Mouse (Mus musculus): Measurements from ENCODE around the gene Srp68.

Srp68 gene

GRCm38 (mm10) chr11:116274045-116274666, at the start of gene Srp68:
Srp68 (minus strand) TSS chr11:116274217.
- peak; percentile 90 for DNase-seq (ENCODE audit: low spot score)

- DNase-seq (ENCODE audit: low spot score), result peak; percentile 82
Measured at GRCm38 (mm10) chr11:116318719-116319659, 45.0 kb upstream of the Srp68 start.

- DNase-seq (ENCODE audit: low spot score), result no peak
Measured at GRCm38 (mm10) chr11:116312359-116312758, 38.3 kb upstream of the Srp68 start.

- DNase-seq (ENCODE audit: low spot score), result no peak
Measured at GRCm38 (mm10) chr11:116311169-116311568, 37.2 kb upstream of the Srp68 start.

- DNase-seq (ENCODE audit: low spot score), result no peak
Measured at GRCm38 (mm10) chr11:116309601-116310000, 35.6 kb upstream of the Srp68 start.

- no peak for DNase-seq (ENCODE audit: low spot score)
Measured at GRCm38 (mm10) chr11:116307762-116308531, 33.9 kb upstream of the Srp68 start.

- DNase-seq (ENCODE audit: low spot score), result no peak
Measured at GRCm38 (mm10) chr11:116307019-116307725, 33.2 kb upstream of the Srp68 start, which contains the start of gene Exoc7. Exoc7 (minus strand) TSS chr11:116307233.

- peak; percentile 92 for DNase-seq (ENCODE audit: low spot score)
Measured at GRCm38 (mm10) chr11:116306126-116306982, 32.3 kb upstream of the Srp68 start.

GRCm38 (mm10) chr11:116305423-116305822, 31.4 kb upstream of the Srp68 start:
- DNase-seq (ENCODE audit: low spot score), result no peak

GRCm38 (mm10) chr11:116298621-116299020, 24.6 kb upstream of the Srp68 start:
- no peak for DNase-seq (ENCODE audit: low spot score)

GRCm38 (mm10) chr11:116298221-116298620, 24.2 kb upstream of the Srp68 start:
- no peak for DNase-seq (ENCODE audit: low spot score)

- DNase-seq (ENCODE audit: low spot score), result no peak
Measured at GRCm38 (mm10) chr11:116297017-116297416, 23.0 kb upstream of the Srp68 start.

- DNase-seq (ENCODE audit: low spot score), result no peak
Measured at GRCm38 (mm10) chr11:116296191-116296734, 22.2 kb upstream of the Srp68 start.

- DNase-seq (ENCODE audit: low spot score), result peak; percentile 20
Measured at GRCm38 (mm10) chr11:116294319-116294718, 20.3 kb upstream of the Srp68 start.

- no peak for DNase-seq (ENCODE audit: low spot score)
Measured at GRCm38 (mm10) chr11:116293538-116294137, 19.6 kb upstream of the Srp68 start.

GRCm38 (mm10) chr11:116292401-116292800, 18.4 kb upstream of the Srp68 start:
- no peak for DNase-seq (ENCODE audit: low spot score)

- DNase-seq (ENCODE audit: low spot score), result no peak
Measured at GRCm38 (mm10) chr11:116290556-116290955, 16.5 kb upstream of the Srp68 start.

- no peak for DNase-seq (ENCODE audit: low spot score)
Measured at GRCm38 (mm10) chr11:116287351-116287750, 13.3 kb upstream of the Srp68 start.

GRCm38 (mm10) chr11:116285770-116286191, 11.8 kb upstream of the Srp68 start:
- DNase-seq (ENCODE audit: low spot score), result no peak

GRCm38 (mm10) chr11:116283982-116284381, 10.0 kb upstream of the Srp68 start:
- no peak for DNase-seq (ENCODE audit: low spot score)
